Mouse (Mus musculus): ENCODE measurements at regions not wholly inside any gene's neighbourhood (a gene's known extent, or its start where the extent isn't known, plus 50 kb on each side); places are given as distances from the start of the nearest gene placed in this dataset.

- no peak for DNase-seq (ENCODE audit: low spot score)
These were observed 759.9 kb upstream of the Fam160b2 start for GRCm38 (mm10) chr14:71359581-71359980.

DNA sequence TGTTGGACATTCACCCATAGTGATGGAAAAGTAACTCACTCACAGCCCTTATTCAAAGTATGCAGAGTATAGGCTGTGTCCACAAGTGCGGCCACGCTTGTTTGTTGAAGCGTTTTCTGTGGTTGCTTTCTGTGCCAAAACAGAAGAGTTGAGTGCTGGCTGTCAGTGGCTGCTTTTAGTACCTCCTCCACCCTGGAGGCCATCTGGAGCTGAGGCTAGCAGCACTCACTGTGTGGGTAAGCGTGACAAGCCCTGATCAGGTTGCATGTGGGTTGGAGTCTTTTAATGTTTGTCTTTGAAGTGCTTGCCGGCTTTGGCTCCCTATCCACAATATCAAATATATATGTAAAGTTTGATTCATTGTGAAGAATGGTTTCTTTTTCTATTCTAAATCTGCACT lies 738.6 kb upstream of the Fam160b2 start:
- DNase-seq (ENCODE audit: low spot score), result no peak

- no peak for DNase-seq (ENCODE audit: low spot score)
These were observed 737.3 kb upstream of the Fam160b2 start for GRCm38 (mm10) chr14:71336906-71337305.

- DNase-seq (ENCODE audit: low spot score), result no peak
These were observed 734.4 kb upstream of the Fam160b2 start for GRCm38 (mm10) chr14:71334022-71334421.

- DNase-seq (ENCODE audit: low spot score), result no peak
These were observed 730.4 kb upstream of the Fam160b2 start for GRCm38 (mm10) chr14:71329862-71330630.

DNA sequence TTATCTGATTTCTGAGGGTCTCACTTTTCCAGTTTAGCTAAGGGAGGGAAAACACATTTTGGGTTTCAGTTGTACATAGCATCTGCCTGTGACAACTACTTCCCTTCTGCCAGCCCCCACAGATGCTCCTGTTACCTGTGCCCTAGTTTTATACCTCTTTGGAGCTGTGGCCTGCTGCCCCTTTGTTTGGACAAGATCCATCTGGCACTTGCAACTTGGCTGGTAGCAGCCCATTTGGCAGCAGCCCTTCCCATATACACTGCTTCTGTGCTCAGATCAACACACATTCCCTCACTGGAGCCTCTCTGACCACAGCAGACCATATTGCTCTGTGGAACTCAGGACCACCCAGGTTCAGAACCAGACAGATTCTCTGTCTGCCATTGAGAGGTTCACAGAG lies 728.0 kb upstream of the Fam160b2 start:
- no peak for DNase-seq (ENCODE audit: low spot score)

DNA sequence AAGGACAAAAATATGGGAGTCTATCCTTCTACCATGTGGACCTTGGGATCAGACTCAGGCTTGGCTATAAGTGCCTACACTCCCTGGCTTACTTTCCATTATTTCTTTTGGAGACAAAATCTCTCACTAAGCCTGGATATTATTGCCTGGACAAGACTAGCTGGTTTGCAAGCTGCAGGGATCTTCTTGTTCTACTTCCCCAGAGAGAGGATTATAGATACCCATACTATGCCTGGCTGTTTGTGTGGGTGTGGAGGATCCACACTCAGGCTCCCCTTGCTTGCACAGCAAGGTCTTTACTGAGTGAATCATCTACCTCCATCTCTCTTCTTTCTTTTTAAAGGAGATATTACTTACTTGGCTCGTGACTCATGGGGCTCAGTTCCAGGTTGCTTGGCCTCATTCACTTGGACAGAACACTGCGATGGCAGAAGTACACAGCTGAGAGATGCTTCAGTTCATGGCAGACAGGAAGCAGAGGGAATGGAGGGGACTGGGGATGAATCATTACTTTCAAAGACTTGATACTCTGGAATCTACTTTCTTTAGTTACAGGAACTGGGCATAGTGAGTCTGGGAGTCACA lies 727.0 kb upstream of the Fam160b2 start:
- no peak for DNase-seq (ENCODE audit: low spot score)

DNA sequence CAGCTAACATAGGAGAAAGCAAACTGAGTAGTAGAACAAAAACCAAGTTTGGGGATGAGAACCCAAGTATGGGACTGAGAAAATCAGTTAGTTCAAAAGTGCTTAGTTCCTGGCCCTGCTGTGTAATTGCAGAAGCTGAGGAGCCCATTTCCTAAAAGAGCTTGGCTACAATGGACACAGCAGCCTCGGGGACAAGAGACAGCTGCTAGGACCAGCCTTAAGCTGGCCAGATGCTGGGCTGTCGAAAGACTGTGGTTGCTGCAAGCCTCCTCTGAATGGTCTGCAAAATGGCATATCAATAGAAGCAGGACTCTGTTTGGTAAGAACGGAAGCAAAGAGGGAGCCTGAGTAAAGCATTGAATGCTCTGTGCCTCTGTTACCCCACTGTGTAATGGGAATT lies 715.6 kb upstream of the Fam160b2 start:
- no peak for DNase-seq (ENCODE audit: low spot score)

- DNase-seq (ENCODE audit: low spot score), result no peak
These were observed 700.1 kb upstream of the Fam160b2 start for GRCm38 (mm10) chr14:71299755-71300154.

DNA sequence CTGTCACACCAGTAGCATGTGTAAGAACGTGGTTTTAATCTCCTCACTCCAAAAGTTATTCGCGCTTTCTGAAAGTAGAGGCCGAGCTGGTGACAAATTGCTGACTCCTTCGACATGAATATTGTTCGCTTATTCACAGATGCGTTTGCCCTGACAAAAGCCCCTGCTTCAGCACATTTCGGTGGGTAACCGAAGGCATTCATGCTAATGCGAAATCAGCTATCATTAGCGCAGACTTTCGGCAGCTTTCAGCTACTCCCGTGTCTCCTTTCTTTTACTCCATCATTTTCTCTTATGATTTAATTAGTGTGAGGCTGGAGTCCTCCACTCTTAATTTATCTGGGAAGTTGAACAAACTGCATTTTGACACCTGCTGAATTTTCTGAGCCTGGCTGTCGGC lies 681.9 kb upstream of the Fam160b2 start:
- no peak for DNase-seq (ENCODE audit: low spot score)

DNA sequence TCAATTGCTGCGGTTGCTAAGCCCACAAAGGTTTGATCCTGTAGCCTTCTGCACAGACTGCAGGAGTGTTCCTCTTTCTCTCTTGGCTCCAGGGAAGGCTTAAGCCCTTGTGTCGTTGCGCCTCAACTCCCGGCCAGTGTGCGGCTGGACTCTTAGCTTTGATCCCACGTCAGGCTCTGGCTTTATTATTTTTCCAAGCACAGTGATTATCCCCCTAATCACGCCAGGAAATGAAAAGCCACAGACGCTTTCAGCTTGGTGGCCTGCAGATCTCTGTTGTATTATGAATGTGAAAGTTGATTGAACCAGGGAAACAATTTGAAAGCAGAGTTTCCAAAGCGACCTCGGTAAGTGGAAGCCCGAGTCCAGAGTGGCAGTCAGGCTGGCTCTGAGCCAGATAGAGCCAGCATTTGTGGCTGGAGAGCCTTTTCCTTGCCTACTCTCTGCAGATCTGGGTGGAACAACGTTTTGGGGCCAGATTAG lies 676.7 kb upstream of the Fam160b2 start:
- peak; percentile 5 for DNase-seq (ENCODE audit: low spot score)

DNA sequence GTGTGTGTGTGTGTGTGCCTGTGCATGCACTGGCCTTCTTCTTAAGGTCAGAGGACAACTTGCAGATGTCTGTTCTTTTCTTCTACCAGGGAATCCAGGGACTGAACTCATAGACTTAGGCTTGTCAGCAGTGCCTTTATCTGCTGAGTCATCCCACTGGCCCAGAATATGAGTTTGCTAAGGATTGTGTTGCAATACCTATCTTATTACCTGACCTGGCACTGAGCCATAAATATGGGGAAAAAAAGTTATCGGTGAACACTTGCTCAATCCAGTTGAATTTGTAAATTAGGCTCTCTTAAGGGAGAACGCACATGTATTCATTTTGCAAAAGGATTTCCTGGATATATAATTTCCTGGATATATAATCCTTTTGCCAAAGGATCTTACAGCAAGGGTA lies 672.8 kb upstream of the Fam160b2 start:
- DNase-seq (ENCODE audit: low spot score), result no peak

GRCm38 (mm10) chr14:71257650-71258049 lies 658.0 kb upstream of the Fam160b2 start:
- DNase-seq (ENCODE audit: low spot score), result no peak

DNA sequence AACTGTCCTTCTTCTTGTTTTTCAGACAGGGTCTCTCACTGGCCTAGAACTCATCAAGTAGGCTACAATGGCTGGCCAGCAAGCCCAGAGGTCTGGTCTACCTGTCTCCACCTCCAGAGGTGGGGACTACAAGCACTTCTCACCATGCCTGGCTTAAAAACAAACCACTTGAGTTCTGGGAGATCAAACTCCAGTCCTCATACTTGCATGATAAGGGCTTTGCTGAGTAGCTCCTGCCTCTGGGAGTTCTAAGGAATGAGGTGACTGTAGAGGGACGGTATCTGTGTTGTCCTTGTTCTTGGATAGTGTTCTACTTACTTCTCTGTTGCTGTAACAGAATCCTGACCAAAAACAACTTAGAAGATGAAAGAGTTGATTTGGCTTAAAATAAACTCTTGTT lies 654.6 kb upstream of the Fam160b2 start:
- no peak for DNase-seq (ENCODE audit: low spot score)

DNA sequence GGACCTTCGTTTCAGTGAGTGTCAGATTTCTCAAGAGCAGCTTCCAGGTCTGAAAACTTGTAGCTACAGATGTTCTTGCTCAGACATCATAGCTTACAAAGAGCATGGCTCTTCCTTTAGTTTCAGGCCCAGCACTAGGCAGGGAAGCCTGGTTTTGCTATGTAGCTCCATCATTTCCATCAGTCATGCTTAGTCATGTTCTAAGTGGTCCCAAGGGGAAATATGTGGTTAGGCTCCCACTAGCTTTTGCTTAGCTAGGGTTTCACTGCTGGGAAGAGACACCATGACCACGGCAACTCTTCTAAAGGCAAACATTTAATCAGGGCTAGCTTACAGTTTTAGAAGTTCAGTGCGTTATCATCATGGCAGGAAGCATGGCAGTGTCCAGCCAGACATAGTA lies 652.5 kb upstream of the Fam160b2 start:
- no peak for DNase-seq (ENCODE audit: low spot score)

GRCm38 (mm10) chr14:71251116-71251515 lies 651.5 kb upstream of the Fam160b2 start:
- no peak for DNase-seq (ENCODE audit: low spot score)

DNA sequence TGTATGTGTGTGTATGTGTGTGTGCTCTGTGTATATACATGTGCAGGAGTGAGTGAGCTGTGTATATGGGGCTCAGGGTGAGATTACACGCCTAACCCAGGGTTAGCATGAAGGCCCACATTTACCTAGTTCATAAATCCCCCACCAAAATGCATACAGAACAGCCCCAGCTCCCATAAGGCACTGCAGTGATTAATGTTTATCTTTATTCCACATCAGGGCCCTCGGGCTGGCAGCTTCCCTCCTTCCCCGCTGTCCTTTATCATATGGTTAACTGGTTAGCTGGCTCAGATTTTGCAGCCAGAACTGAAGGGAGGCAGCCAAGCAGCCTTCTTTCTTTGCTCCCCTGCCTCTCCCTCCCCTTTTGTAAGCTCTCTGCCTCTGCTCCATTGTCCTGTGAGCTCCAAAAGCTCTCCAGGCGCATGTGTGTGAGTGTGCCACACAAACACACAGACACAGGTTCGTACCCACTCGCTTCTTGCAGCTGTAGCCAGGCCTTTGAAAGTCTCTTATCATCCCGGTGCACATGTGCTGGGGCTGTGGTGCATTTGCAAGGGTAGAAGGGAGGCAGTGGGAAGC lies 649.8 kb upstream of the Fam160b2 start:
- peak; percentile 12 for DNase-seq (ENCODE audit: low spot score)

- DNase-seq (ENCODE audit: low spot score), result no peak
These were observed 648.9 kb upstream of the Fam160b2 start for GRCm38 (mm10) chr14:71248534-71248933.

GRCm38 (mm10) chr14:71241655-71242390 lies 642.2 kb upstream of the Fam160b2 start:
- peak; percentile 58 for DNase-seq (ENCODE audit: low spot score)

- no peak for DNase-seq (ENCODE audit: low spot score)
These were observed 636.6 kb upstream of the Fam160b2 start for GRCm38 (mm10) chr14:71236192-71236591.

DNA sequence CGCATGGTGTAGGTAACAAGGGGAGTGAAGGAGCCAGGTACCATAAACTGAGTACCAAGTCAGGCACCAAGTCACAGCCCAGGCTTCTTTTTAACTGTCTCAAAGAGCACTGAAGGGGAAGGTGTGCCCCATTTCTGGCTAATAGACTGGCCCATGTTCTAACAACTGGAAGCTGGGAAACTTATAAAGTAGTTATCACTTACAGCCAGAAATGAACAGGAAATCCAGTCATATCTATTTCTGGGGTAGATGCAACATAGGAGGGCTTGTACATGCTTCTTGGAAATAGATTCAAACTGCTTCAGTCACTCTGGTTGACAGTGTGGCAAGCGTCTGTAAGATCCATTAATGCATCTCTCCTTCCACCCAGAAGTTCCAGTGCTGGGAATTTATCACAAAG lies 635.3 kb upstream of the Fam160b2 start:
- no peak for DNase-seq (ENCODE audit: low spot score)

DNA sequence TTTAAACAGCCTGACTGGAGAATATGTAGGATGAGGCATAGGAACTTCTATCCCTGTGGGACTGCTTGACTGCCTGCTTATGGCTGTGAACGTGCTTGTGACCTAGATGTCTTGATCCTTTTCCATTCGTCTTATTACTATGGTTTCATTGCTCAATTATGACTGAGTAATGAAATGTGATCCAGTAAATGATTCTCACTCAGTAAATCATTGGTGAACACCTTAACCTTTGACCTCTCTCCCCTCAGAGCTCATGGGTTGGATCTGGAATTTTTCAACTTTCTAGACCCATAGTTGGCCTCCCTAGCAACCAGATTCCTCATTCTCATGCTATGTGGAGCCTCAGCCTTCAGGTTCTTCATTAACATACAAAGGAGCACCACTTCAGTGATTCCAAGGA lies 634.6 kb upstream of the Fam160b2 start:
- no peak for DNase-seq (ENCODE audit: low spot score)
